Mouse (Mus musculus) kidney, postnatal 4 days (tissue): ENCODE measurements around the gene Dgka.

Experiments
- DNase-seq, 2 experiments: peaks; one replicate each; pipeline ENCODE4 v3.0.0; 2021; ENCODE audit warnings: mixed read lengths in 2 of 2

The Dgka gene

DNA sequence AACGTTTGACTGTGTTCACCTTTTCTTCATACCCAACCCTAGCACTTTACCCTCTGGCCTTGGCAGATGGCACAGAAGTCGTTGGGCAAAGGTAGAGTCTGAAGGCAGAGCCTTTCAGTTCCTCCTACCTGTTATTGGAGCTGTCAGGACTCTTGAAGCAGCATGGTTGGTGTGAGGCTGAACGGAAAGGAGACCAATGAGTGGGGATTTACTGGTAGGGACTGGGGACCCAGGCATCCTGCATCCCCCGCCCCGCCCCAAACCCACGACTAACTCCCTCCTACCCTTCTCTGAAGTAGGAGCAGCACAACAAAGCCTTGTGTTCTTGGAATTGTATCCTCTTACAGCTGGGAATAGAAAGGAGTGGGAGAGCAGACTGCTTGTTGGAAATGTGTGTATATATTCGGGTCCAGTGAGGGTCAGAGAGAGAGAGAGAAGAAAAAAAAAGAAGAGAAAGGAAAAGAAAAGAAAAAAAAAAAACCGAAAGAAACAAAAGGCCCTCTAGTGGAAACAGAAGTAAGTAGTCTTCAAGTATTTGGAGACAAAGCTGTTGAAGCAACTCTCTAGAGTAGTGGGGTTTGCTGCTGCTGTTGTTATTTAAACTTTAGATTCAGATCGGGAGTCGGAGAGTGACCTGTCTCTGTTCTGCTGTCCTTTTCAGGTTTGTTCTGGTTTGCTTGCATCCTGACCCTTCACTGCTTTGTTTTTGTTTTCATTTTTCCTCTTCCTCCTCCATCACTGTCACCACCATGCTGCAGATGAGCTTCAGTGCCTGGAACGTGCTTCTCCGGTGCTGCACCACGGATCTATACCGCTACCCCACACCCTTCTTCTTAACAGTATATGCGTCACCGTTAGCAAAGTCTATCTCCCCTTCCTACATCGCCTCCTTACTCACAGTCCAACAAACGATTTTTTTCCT lies at the start of gene Dgka:
Dgka (minus strand) TSS at position 176 of the 922 bp plus-strand sequence.
- DNase-seq, result peak; percentile 43 to 59

GRCm38 (mm10) chr10:128794391-128794790 lies 49.7 kb upstream of the Dgka start:
- DNase-seq, result no peak

- no peak for DNase-seq
Observed at GRCm38 (mm10) chr10:128793258-128793657, 48.6 kb upstream of the Dgka start.

DNA sequence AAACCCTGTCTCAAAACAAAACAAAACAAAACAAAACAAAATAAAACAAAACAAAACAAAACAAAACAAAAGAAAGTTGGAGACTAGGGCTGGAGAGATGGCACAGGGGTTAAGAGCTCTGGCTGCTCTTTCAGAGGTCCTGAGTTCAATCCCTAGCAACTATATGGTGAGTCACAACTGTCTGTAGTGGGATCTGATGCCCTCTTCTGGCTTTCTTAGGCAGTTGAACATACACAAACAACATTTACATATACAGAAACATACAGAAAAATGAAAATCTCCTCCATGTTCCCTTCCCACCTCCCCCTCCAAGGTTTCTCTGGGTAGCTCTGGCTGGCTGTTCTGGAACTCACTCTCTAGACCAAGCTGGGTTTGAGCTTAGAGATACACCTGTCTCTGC lies 47.4 kb upstream of the Dgka start:
- DNase-seq, result no peak

- no peak for DNase-seq
Observed at GRCm38 (mm10) chr10:128790398-128791124, 45.9 kb upstream of the Dgka start, which contains the start of gene Mmp19. Gene Mmp19, plus strand, starts transcription at chr10:128790910.

DNA sequence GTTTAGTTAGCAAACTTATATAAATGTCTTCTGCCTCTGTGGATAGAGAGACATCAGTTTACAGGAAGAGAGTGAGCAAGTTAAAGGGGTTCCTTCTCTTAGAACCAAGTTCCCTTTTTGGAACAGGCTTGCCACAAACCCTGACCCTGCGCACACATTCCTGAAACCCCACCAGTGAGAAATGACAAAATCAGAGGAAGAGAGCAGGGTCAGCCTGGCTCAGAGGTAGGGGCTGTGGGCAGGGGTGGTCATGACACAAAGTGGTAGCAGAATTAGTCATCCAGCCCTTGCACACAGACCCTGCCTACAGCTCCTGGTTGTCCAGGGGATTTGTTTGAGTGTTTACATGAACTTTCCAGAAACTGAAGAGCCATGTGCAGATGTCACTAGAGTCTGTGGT lies 35.5 kb upstream of the Dgka start:
- no peak for DNase-seq

GRCm38 (mm10) chr10:128779011-128779795 lies 34.5 kb upstream of the Dgka start:
- peak; percentile 80 to 88 for DNase-seq

DNA sequence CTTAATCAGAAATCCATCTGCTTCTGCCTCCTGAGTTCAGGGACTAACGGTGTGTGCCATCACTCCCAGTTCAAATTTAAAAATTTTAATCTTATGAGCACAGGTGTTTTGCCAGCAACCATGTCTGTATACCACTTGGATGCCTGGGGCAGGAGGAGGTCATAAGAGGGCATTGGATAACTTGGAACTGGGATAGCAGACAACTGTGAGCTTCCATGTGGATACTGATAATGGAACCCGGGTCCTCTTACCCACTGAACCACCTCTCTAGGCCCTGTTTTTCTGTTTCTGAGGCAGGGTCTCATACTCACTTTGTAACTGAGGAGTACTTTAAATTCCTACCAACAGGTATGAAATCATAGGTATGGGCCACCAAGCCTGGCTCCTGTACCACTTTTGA lies 33.8 kb upstream of the Dgka start:
- no peak for DNase-seq

- DNase-seq, result peak in 1 of 2 experiments; percentile 19
Observed at GRCm38 (mm10) chr10:128773685-128774084, 29.0 kb upstream of the Dgka start.

- no peak for DNase-seq
Observed at GRCm38 (mm10) chr10:128772895-128773294, 28.2 kb upstream of the Dgka start.

DNA sequence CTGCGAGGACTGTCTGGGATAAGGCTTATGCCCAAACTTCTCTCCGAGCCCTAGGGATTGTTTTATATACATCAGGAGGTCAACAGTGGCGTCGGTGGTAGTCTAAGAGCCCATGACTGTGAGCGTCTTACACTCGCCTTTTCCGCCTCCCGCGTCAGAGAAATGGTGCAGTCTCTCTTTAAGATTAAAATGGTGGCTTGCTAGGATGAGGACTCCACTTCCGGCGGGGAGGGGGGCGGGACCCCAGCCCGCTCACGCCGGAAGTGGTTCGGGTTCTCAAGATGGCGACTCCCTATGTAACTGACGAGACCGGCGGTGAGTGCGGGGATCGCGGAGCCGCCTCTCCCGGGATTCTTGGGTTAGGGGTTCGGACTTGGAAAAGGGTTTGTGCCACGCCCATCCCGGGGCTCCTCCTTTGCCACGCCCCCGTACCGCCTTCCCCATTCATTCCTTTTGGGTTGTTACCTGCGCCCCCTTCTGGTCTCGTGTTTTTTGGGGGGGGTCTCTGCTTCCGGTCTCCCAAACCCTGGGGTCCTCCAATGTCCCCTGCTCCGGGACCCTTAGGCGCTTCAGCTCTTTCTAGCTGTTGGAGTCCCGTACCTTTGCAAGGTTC lies 3.7 kb upstream of the Dgka start:
- peak; percentile 86 to 92 for DNase-seq

GRCm38 (mm10) chr10:128747646-128748251 lies 3.1 kb upstream of the Dgka start, which contains the start of gene Pym1:
Gene Pym1, plus strand, starts transcription at chr10:128747889.
- peak; percentile 80 to 88 for DNase-seq

GRCm38 (mm10) chr10:128746972-128747645 lies 2.5 kb upstream of the Dgka start:
- DNase-seq, result no peak

DNA sequence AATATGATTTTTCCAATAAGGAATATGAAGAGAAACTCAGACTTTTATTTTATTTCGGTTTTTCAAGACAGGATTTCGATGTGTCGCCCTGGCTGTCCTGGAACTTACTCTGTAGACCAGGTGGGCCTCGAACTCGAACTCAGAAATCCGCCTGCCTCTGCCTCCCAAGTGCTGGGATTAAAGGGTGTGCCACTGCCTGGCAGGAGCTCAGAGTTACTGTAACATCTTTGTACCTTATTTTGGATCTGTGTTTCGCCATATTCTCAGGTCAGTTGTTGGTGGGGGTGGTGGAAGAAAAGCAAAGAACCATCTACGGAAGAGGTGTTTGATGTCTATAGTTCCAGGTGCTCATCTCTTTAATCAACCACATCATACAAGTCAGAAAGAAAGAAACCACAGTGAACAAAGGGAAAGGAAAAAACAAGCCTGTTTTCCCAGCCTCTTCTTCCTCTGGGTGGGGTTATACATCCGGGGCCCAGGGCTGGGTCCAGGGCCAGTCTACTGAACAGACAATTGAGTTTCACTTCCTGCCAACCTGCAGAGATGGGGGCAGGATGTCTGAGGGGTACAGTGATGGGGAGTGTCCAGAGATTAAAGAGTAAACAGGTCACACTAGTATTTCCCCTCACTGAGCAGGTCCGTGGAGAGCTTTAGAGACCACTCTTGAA lies 1.4 kb upstream of the Dgka start:
- DNase-seq, result no peak

- DNase-seq, result no peak
Observed at GRCm38 (mm10) chr10:128744211-128744610, 444 bp downstream of the Dgka start.

DNA sequence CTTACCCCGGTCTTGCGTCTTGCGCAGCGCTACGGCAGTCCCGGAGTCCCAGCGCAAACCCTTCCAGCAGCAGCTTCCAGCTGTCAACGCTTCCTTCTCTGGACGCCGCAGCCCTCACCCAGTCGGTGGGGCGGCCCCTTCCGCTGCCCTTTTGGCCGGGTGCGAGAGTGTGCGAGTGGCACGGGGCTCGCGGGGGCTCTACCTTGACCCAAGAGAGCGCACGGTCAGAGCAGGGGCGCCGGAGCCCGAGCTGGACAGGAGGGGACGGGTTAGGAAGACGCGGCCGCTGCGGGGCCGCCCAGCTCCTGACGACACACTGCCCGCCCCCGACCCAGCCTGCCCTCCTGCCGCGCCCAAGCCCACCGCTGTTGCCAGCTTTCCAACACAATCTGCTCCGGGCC lies 864 bp downstream of the Dgka start:
- peak; percentile 71 to 81 for DNase-seq

DNA sequence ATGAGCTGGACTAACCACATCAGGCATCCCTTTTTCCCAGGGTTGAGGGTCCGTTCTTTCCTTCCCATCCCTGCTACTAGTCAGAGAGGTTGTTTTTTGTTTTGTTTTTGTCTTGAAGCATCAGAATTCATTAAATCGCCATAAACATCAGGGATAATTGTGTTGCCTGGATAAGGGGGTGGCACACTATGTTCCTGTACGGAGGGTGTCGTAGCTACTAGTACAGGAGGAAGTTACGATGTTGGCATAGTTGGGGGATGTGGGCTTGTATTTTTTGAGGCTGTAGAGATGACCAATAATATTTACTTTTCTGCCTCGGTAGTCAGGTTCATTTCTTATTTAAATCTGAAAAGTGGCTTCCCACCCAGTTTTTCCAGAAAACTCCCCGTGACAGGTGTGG lies 1.4 kb downstream of the Dgka start:
- DNase-seq, result no peak

DNA sequence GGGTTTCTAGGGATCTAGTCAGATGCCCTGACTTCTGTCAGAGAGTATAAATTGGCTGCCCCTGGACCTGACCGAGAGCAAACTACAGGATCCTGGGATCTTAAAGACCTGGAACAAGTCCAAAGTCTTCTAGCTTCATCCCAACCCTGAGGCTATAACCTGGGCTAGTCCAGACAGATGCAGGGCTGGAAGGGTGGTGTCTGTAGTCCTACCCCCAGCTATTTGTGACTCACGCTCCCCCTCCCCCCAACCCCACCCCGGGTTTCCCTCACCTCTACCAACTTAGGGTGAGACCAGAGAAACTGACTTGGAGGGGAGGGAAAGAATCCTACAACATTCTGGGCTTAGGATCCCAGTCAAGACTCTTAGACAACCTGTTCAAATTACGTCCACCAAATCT lies 2.0 kb downstream of the Dgka start:
- DNase-seq, result no peak

GRCm38 (mm10) chr10:128740296-128740695 lies 4.4 kb downstream of the Dgka start:
- DNase-seq, result no peak

DNA sequence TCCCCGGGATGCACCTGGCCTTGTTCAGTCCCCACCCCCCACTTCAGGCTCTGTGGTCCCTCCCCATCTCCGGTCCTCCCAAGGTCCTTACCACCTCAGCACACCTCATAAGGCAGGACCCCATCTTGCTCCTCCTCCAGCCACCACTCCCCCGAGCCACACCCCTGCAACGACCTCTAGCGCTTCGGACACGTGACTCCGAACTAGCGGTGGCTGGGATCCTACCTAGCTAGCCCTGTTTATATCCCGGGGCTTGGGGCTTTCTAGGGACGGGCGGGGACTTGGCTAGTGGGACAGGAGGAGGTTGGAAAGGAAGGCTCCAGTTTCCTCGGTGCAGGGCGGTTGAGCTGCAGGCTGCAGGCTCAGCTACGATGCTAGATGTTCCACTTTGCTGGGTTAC lies 7.2 kb downstream of the Dgka start:
- peak; percentile 29 to 49 for DNase-seq

- DNase-seq, result no peak
Observed at GRCm38 (mm10) chr10:128731992-128732391, 12.7 kb downstream of the Dgka start.
